Mouse (Mus musculus) liver, embryonic 14.5 days (tissue): Measurements from ENCODE around the gene Exosc5.

Experiments used
- CTCF ChIP-seq: IDR thresholded peaks from 2 replicates; pipeline ENCODE4 v1.5.1; 2016; ENCODE audit warnings: antibody characterized with exemption, low read depth, control low read depth
- EP300 ChIP-seq: IDR thresholded peaks from 2 replicates; pipeline ENCODE4 v1.6.1; 2016; ENCODE audit warnings: antibody characterized with exemption, low read depth

DNA sequence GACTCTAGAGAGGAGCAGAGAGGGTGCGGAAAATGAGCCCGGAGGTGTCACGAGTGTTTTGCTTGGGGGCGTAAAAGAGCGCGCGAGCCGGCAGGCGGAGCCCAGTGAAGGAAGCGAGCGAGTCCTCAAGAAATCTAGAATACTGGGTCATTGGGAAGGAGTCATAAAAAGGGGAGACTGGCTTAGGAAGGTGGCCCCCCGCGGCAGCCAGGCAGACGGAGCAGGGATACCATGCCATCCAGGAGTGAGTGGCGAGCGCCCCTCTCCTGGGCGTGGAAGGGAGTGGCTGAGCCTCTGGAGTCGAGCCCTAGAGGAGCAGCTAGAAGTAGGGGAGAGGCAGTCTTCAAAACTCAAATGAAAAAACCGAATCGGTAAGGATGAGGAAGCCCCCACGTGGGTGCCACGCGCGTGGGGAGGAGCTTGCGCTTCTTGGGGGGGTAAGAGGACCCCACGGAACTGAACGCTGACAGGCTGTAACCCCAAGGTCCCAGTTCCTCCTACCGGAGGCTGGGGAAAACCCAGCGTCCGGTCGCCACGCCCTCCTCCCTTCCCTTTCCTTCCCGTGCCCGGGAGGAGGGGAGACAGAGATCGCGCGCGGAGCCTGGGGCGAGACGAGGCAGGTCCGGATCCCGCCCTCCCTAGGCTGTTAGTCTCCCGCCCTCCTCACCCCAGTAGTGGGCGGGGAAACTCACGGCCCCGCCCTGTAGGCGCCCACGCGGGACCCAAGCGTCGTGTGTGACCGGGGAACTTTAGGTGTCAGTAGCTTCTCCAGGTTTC lies 30.0 kb downstream of the Exosc5 start:
- TF ChIP-seq CTCF, result peak; percentile 37; the same call in 1 of the 2 replicates
- no peak for TF ChIP-seq EP300
